Mouse (Mus musculus) heart, postnatal 4 days (tissue): ENCODE data around the gene Lman2l. TPM values are rescaled to one million over a fixed set of nuclear protein-coding genes. Genes with fewer than 3 reads are reported as not detected.

Source experiments
- DNase-seq: peaks from one replicate; pipeline ENCODE4 v3.0.0; 2021
- total RNA-seq, 2 experiments: library from RNA; stranded (reverse); gene quantifications; 2 replicates each; pipeline ENCODE4 v1.2.3; 2021

The Lman2l gene
- total RNA-seq, result 10 to 100 TPM; 16.0 to 20.6 TPM

GRCm38 (mm10) chr1:36444471-36445464 is at the start of gene Lman2l:
Gene Lman2l, minus strand, starts transcription at chr1:36445271.
- DNase-seq, result peak; percentile 97

- no peak for DNase-seq
Measured at GRCm38 (mm10) chr1:36493299-36493698, 48.2 kb upstream of the Lman2l start.

GRCm38 (mm10) chr1:36492416-36493139 is 47.5 kb upstream of the Lman2l start:
- DNase-seq, result peak; percentile 84

DNA sequence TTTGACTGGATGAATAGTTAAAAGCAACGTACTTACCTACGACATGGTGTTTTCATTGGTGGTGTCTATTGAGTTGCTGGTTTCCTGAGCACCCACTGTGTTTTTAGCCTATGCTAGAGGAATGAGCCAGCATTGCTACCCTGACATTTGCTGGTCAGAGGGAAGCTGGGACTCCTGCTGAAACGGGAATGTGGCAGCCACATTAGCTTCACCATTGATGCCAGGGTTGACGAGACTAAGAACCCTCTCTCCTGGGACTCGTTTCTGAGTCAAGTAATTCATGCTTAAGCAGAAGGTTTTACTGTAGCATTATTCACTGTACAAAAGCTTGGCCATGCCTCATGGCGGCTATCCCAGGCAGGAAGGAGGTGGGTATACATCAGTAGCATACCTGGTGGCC is 44.6 kb upstream of the Lman2l start:
- no peak for DNase-seq

- no peak for DNase-seq
Measured at GRCm38 (mm10) chr1:36487111-36487510, 42.0 kb upstream of the Lman2l start.

- no peak for DNase-seq
Measured at GRCm38 (mm10) chr1:36485080-36485479, 40.0 kb upstream of the Lman2l start.

DNA sequence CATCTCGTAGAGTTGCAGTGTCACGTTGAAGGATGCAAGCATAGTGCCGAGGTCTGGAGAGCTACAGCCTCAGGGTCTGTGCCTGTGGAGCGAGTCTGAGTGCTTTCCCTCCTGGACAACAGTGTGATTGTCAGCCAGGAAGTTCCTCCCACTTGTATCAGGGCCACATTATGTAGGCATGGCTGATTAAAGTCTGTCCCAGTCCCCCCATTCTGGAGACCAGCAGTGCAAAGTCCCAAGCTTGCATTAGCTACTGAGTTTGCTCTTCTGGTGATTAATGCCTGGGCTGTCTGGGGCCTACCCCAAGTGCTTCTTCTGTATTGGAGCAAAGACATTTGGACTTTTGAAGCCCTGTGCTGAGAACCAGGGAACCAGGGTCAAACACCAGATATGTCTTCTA is 38.8 kb upstream of the Lman2l start:
- no peak for DNase-seq

DNA sequence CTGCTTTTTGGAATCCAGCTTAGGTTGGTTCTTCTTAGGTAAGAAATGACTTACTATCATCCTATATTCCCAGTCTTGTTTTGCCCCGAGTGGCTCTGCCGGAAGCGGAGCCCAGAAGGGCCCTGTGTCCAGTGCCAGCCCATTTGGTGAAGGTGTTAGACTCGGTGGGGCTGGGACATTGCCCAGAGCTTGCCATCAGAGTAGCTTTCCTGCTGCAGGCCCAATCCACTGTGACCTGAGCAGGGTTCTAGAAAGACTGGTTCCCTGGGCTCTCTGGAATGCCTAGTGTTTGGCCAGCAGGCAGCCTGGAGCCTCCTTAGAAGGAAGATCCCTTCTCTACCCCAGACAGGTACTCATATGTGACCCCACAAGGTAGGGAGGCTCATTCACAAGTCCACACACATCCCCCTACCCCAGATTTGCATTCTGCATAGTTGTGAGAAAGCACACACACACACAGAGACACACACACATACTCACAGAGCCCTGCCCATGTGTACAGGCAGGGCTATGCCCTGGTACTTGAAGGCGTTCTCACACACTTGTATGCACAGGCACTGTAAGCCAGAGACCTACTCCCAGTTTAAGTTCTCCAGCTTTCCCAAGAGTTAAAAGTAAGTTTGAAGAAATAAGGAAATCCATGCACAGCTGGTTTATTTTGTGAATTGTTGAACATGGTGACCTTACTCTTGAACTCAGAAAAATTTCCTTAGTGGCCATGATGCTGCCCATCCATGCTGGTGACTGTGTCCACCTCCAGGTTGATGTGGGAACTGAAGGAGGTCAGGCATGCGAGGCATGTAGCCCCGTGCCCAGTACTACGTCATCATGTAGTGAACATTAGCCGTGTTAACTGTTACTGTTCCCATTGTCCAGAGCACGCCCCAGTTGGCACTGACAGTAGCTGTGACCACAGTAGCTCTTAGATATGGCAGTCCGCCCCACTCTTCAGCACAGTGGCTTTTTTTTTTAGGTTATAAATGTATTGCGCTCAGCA is 35.1 kb upstream of the Lman2l start:
- no peak for DNase-seq

- DNase-seq, result peak; percentile 30
Measured at GRCm38 (mm10) chr1:36478343-36478795, 33.3 kb upstream of the Lman2l start.

- no peak for DNase-seq
Measured at GRCm38 (mm10) chr1:36476426-36476825, 31.4 kb upstream of the Lman2l start.

- no peak for DNase-seq
Measured at GRCm38 (mm10) chr1:36475480-36476110, 30.5 kb upstream of the Lman2l start.

GRCm38 (mm10) chr1:36474646-36475045 is 29.6 kb upstream of the Lman2l start:
- DNase-seq, result no peak

- no peak for DNase-seq
Measured at GRCm38 (mm10) chr1:36473211-36473780, 28.2 kb upstream of the Lman2l start.

GRCm38 (mm10) chr1:36472106-36472440 is 27.0 kb upstream of the Lman2l start:
- DNase-seq, result no peak

- peak; percentile 90 for DNase-seq
Measured at GRCm38 (mm10) chr1:36471181-36472105, 26.4 kb upstream of the Lman2l start, which contains the start of gene Cnnm4. Gene Cnnm4, plus strand, starts transcription at chr1:36471620.

- DNase-seq, result peak; percentile 31
Measured at GRCm38 (mm10) chr1:36469811-36470444, 24.9 kb upstream of the Lman2l start.

DNA sequence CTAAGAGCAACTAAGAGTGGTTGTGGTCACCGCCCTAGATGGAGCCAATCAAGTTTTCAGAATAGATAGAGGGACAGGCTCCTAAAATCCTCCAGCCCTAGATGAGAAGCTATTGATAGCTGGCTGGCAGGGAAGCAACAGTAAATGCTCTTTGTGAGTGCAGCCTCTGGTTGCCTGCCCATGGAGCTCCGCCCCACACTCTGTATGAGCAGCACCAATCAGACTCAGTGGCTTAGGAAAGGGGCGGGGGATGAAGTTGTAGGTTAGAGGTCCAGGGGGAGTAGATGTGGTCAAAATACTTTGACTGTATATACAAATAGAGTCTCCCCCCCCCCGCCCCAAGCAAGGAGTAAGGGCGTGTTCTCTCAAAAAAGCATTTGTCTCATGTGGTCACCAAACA is 22.4 kb upstream of the Lman2l start:
- DNase-seq, result no peak

DNA sequence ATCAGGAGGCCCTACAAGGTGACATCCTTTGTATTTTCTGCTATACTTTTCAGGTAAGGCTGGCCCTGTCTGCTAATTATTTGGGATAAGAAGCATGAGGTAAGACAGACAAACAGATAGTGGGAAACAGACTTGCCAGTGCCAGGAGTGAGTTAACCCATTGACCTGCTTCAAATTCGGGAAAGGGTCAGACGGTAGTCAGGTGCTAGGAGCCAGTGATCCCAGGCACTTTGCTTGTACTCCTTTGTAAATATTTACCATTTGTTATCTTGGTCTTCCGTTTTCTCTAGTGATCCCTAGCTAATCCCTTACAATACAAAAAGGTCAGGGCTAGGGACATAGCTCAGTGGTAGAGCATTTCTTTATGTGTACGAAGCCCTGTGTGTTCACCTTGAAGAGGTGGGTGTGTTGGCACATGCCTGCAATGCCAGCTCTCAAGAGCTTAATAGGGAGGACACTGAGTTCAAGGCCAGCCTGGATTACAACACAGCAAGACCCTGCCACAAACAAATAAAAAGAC is 20.6 kb upstream of the Lman2l start:
- DNase-seq, result no peak

DNA sequence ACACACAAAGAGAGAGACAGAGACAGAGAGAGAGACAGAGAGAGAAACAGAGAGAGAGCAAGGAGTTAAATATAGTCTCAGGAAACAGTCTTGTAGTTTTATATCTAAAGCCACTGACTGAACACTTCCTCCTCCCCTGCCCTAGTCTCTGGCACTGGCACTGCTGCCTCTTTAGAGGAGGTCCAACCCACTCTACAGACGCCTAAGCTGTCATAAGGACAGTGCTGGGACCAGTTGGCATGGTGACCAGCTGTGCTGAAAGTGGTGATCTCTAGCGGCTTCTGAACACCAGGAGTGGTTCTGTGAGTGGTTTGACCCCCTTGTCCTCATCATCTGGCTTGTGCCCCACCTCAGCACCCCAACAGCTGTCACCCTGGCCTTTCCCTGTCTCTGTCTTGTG is 16.8 kb upstream of the Lman2l start:
- no peak for DNase-seq
